Mouse (Mus musculus) liver, adult 2 months (tissue): ENCODE data around the gene Il10rb.

Experiments used
- CTCF ChIP-seq: fragments of 200-500 bp; IDR thresholded peaks from 2 replicates; pipeline ENCODE4 v1.5.1; 2011; ENCODE audit warnings: low read depth, low read length, control low read depth
- POLR2A ChIP-seq: fragments of 200-500 bp; IDR thresholded peaks from 2 replicates; pipeline ENCODE4 v1.6.1; 2011; ENCODE audit warnings: low read length, control low read depth; ENCODE audit not compliant: insufficient read depth; ENCODE audit errors: extremely low read depth

GRCm38 (mm10) chr16:91447512-91447900 is 41.5 kb downstream of the Il10rb start:
- TF ChIP-seq CTCF (no peak), POLR2A (no peak)
